Mouse (Mus musculus) small intestine, adult 2 months (tissue): ENCODE data around the gene Lim2. TPM values are rescaled to one million over a fixed set of nuclear protein-coding genes. Genes with fewer than 3 reads are reported as not detected.

Source experiments
- H3K27ac ChIP-seq: fragments of 200-500 bp; 2 replicates; pipeline ENCODE4 v1.5.1; 2012; ENCODE audit warnings: low read depth, low read length, control low read depth, inconsistent platforms; ENCODE audit not compliant: insufficient read depth
- H3K27me3 ChIP-seq: fragments of 200-500 bp; 2 replicates; pipeline ENCODE4 v1.6.1; 2012; ENCODE audit warnings: mild to moderate bottlenecking, moderate library complexity, low read length, inconsistent platforms; ENCODE audit not compliant: control insufficient read depth, insufficient read depth
- H3K36me3 ChIP-seq: fragments of 200-500 bp; 2 replicates; pipeline ENCODE4 v1.6.1; 2012; ENCODE audit warnings: mild to moderate bottlenecking, low read length, control low read depth, inconsistent platforms; ENCODE audit not compliant: control insufficient read depth, insufficient read depth
- H3K4me1 ChIP-seq: fragments of 200-500 bp; 2 replicates; pipeline ENCODE4 v1.6.1; 2012; ENCODE audit warnings: low read length, inconsistent platforms, mixed read lengths; ENCODE audit not compliant: control insufficient read depth, insufficient read depth, insufficient read length
- H3K4me3 ChIP-seq: fragments of 200-500 bp; 2 replicates; pipeline ENCODE4 v1.5.1; 2012; ENCODE audit warnings: low read depth, mild to moderate bottlenecking, control low read depth, inconsistent platforms, low read length, moderate library complexity
- CTCF ChIP-seq: fragments of 200-500 bp; IDR thresholded peaks from 2 replicates; pipeline ENCODE4 v1.5.1; 2012; ENCODE audit warnings: low read depth, mild to moderate bottlenecking, control low read depth, inconsistent platforms, low read length, moderate library complexity, mixed read lengths; ENCODE audit not compliant: insufficient replicate concordance, insufficient read length; ENCODE audit errors: extremely low read depth
- POLR2A ChIP-seq: fragments of 200-500 bp; IDR thresholded peaks from 2 replicates; pipeline ENCODE4 v1.6.1; 2012; ENCODE audit warnings: low read depth, mild to moderate bottlenecking, control low read depth, inconsistent platforms, low read length, moderate library complexity
- WGBS: fragments of 180-500 bp; shearing (Covaris S2); methylation state at CpG from one replicate; pipeline ENCODE4 v1.1.7; 2018; 5-methylcytosine and 5-hydroxymethylcytosine counted together
- polyA plus RNA-seq: library from polyadenylated mRNA; depleted of rRNA; stranded (reverse); fragments of >200 nt; gene quantifications from 2 replicates; pipeline ENCODE4 v1.2.3, GENCODE M21; 2012

Lim2 gene
- polyA plus RNA-seq, 1 experiment: not detected

GRCm38 (mm10) chr7:43453599-43454355 is 26.3 kb downstream of the Lim2 start:
- Histone ChIP-seq H3K36me3 (peaks cover 28% of the 10 kb centered on the region), H3K4me3 (peak overlapping the region; percentile 19; the same call in 1 of the 2 replicates), H3K4me1 (peaks cover 13% of the 10 kb centered on the region), H3K27me3 (no peaks in the 10 kb centered on the region), H3K27ac (peak overlapping the region; percentile 86)
- 46% methylated on average over 14 of the region's 14 CpGs for WGBS
- no peak for TF ChIP-seq CTCF
- no peak for TF ChIP-seq POLR2A

GRCm38 (mm10) chr7:43454371-43454770 is 26.9 kb downstream of the Lim2 start:
- no peak for TF ChIP-seq CTCF
- no peak for TF ChIP-seq POLR2A
- Histone ChIP-seq H3K27me3 (no peaks in the 10 kb centered on the region), H3K27ac (peak overlapping the region; percentile 86; the same call in 1 of the 2 replicates), H3K36me3 (peaks cover 28% of the 10 kb centered on the region), H3K4me1 (peaks cover 13% of the 10 kb centered on the region), H3K4me3 (no peak overlapping the region)
- 60% methylated on average over 6 of the region's 6 CpGs for WGBS

GRCm38 (mm10) chr7:43462851-43463250 is 35.4 kb downstream of the Lim2 start, which contains the start of gene Vsig10l:
Gene Vsig10l (plus strand): TSS chr7:43463151.
- TF ChIP-seq POLR2A: no peak
- TF ChIP-seq CTCF: no peak
- Histone ChIP-seq H3K27me3 (no peaks in the 10 kb centered on the region), H3K4me1 (peaks cover 6% of the 10 kb centered on the region; the same call in 1 of the 2 replicates), H3K36me3 (no peaks in the 10 kb centered on the region; the same call in 1 of the 2 replicates), H3K4me3 (no peak within 1 kb of the TSS), H3K27ac (no peak within 1 kb of the TSS)
- WGBS: 46% methylated on average over 4 of the region's 4 CpGs

- TF ChIP-seq POLR2A (no peak), CTCF (no peak)
- Histone ChIP-seq H3K27me3 (no peaks in the 10 kb centered on the region), H3K4me3 (no peak overlapping the region), H3K4me1 (peaks cover 6% of the 10 kb centered on the region; the same call in 1 of the 2 replicates), H3K36me3 (no peaks in the 10 kb centered on the region), H3K27ac (no peak overlapping the region)
- WGBS: 80% methylated on average over 7 of the region's 7 CpGs
Observed at GRCm38 (mm10) chr7:43463976-43464375, 36.5 kb downstream of the Lim2 start.

GRCm38 (mm10) chr7:43464864-43465343 is 37.4 kb downstream of the Lim2 start:
- Histone ChIP-seq H3K27ac (no peak overlapping the region), H3K36me3 (no peaks in the 10 kb centered on the region), H3K27me3 (no peaks in the 10 kb centered on the region), H3K4me3 (peak overlapping the region; percentile 68), H3K4me1 (peaks cover 6% of the 10 kb centered on the region; the same call in 1 of the 2 replicates)
- 6% methylated on average over 35 of the region's 35 CpGs for WGBS
- TF ChIP-seq CTCF (no peak; the same call in 1 of the 2 replicates), POLR2A (no peak)

- Histone ChIP-seq H3K27me3 (no peaks in the 10 kb centered on the region), H3K4me1 (peaks cover 6% of the 10 kb centered on the region; the same call in 1 of the 2 replicates), H3K36me3 (no peaks in the 10 kb centered on the region), H3K27ac (peak overlapping the region; percentile 14; the same call in 1 of the 2 replicates), H3K4me3 (peak overlapping the region; percentile 68)
- TF ChIP-seq CTCF (no peak), POLR2A (no peak)
- under 1% methylated on average over 33 of the region's 33 CpGs for WGBS
Observed at GRCm38 (mm10) chr7:43465344-43466098, 38.1 kb downstream of the Lim2 start.
